Mouse (Mus musculus): ENCODE data around the gene Dnah17. TPM values are rescaled to one million over a fixed set of nuclear protein-coding genes. Genes with fewer than 3 reads are reported as not detected.

Dnah17 gene
- polyA plus RNA-seq, 1 experiment from 2014 or later: 0.09 TPM

DNA sequence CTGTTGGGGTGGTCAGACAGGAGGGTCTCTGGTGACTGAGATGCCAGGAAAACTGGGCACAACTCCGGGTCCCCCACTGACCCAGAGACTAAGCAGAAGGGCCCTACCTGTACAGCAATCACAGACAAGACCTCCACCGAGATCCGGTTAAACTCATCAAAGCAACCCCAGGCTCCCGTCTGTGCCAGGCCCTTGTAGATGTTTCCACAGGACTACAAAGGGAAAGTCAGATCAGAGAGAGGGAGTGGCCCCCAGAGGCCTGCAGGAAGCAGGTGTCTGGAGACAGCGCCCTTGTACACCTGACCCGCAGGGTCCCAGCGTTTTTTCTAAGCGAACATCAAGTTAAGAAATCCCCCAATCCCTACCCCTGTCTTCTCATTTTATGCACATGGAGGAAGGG lies 44.5 kb downstream of the Dnah17 start:
- no peak overlapping the region for H3K4me3 ChIP-seq (ENCODE audit: low read length)
- no peaks in the 10 kb centered on the region for H3K9me3 ChIP-seq (replicated peaks; ENCODE audit: control insufficient read depth, low read length)
- no peak for ATAC-seq (replicated peaks; ENCODE audit: extremely low read depth, insufficient read depth, low FRiP score)
- H3K36me3 ChIP-seq (ENCODE audit: control insufficient read depth, insufficient read depth): no peaks in the 10 kb centered on the region
- 84% methylated on average over 8 of the region's 8 CpGs for WGBS
- H3K9ac ChIP-seq (ENCODE audit: low read length): no peak overlapping the region
- H3K4me2 ChIP-seq (ENCODE audit: low read depth, low read length): no peak overlapping the region
- H3K4me1 ChIP-seq (ENCODE audit: control insufficient read depth, insufficient read depth, low read length): peaks cover 8% of the 10 kb centered on the region; the same call in 1 of the 2 replicates
- H3K27ac ChIP-seq (ENCODE audit: low read length): no peak overlapping the region
- no peaks in the 10 kb centered on the region for H3K27me3 ChIP-seq (ENCODE audit: control insufficient read depth, insufficient read depth, low read length)

DNA sequence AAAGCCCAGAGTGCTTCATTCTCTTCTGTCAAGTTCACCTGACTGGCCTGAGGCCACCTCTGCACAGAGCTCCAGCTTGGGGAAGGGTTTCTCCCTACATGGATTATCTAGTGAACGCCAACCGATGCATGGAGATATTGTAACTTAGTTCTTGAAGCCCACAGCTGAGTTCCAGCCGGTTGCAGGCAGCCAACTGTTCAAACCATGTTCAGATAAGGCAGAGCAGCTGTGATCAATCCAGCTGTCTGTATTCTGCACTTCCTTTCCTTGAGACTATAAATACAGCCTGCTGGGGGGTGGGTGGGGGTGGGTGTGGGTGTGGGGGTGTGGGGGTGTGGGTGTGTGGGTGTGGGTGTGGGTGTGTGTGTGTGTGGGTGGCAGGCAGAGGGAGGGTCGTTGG lies 45.3 kb downstream of the Dnah17 start:
- Histone ChIP-seq H3K4me1 (ENCODE audit: control insufficient read depth, insufficient read depth, low read length) (peaks cover 8% of the 10 kb centered on the region; the same call in 1 of the 2 replicates), H3K4me3 (ENCODE audit: low read length) (no peak overlapping the region), H3K27me3 (ENCODE audit: control insufficient read depth, insufficient read depth, low read length) (no peaks in the 10 kb centered on the region), H3K36me3 (ENCODE audit: control insufficient read depth, insufficient read depth) (no peaks in the 10 kb centered on the region), H3K9me3 (replicated peaks; ENCODE audit: control insufficient read depth, low read length) (no peaks in the 10 kb centered on the region), H3K9ac (ENCODE audit: low read length) (no peak overlapping the region), H3K27ac (ENCODE audit: low read length) (no peak overlapping the region), H3K4me2 (ENCODE audit: low read depth, low read length) (no peak overlapping the region)
- no peak for ATAC-seq (replicated peaks; ENCODE audit: extremely low read depth, insufficient read depth, low FRiP score)
- WGBS: 32% methylated on average over 4 of the region's 4 CpGs

DNA sequence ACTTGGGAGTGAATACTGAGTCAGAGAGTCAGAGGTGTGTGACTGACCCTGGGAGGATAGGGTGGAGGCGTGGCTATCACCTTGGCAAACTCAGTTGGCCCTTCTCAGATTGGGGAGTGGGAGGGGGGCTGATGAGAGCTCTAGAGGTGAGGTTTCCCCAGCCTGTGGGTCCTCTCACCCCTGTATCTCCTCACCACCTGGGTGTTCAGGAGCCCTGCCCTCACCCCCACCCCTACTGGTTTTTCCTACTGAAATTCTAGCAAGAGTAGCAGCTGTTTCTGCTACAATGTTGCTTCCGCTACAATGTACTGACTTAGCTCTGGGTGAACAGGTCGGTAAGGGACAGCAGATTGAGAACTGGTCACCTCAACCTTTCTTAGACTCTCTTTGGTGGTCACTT lies 46.2 kb downstream of the Dnah17 start:
- H3K4me1 ChIP-seq (ENCODE audit: control insufficient read depth, insufficient read depth, low read length): peaks cover 8% of the 10 kb centered on the region; the same call in 1 of the 2 replicates
- H3K36me3 ChIP-seq (ENCODE audit: control insufficient read depth, insufficient read depth): no peaks in the 10 kb centered on the region
- H3K27me3 ChIP-seq (ENCODE audit: control insufficient read depth, insufficient read depth, low read length): no peaks in the 10 kb centered on the region
- H3K4me2 ChIP-seq (ENCODE audit: low read depth, low read length): no peak overlapping the region
- H3K27ac ChIP-seq (ENCODE audit: low read length): no peak overlapping the region
- H3K9ac ChIP-seq (ENCODE audit: low read length): no peak overlapping the region
- H3K4me3 ChIP-seq (ENCODE audit: low read length): no peak overlapping the region
- WGBS: 61% methylated on average over 3 of the region's 3 CpGs
- H3K9me3 ChIP-seq (replicated peaks; ENCODE audit: control insufficient read depth, low read length): no peaks in the 10 kb centered on the region
- no peak for ATAC-seq (replicated peaks; ENCODE audit: extremely low read depth, insufficient read depth, low FRiP score)

DNA sequence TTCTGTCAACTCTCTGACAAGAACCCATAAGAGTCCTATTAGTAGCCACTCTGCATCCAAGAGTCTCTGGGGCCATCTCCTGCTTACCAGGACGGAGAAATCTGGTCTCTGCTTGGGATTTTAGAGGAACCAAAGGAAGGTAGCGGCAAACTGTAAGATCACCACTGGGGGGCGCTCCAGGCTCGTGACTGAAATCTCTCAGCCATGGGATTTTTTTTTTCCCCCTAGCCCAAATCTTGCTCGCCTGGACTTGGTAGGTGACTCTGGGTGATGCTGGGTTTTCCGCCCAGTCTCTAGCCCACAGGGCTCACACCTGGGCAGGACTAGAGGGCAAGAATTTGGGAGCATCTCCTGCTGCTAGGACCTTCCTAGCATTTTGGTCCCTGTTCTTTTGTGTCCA lies 46.6 kb downstream of the Dnah17 start:
- no peaks in the 10 kb centered on the region for H3K9me3 ChIP-seq (replicated peaks; ENCODE audit: control insufficient read depth, low read length)
- H3K27me3 ChIP-seq (ENCODE audit: control insufficient read depth, insufficient read depth, low read length): no peaks in the 10 kb centered on the region
- no peak overlapping the region for H3K9ac ChIP-seq (ENCODE audit: low read length)
- H3K27ac ChIP-seq (ENCODE audit: low read length): no peak overlapping the region
- WGBS: 9% methylated on average over 6 of the region's 6 CpGs
- H3K4me1 ChIP-seq (ENCODE audit: control insufficient read depth, insufficient read depth, low read length): peaks cover 8% of the 10 kb centered on the region; the same call in 1 of the 2 replicates
- H3K4me3 ChIP-seq (ENCODE audit: low read length): no peak overlapping the region
- no peak for ATAC-seq (replicated peaks; ENCODE audit: extremely low read depth, insufficient read depth, low FRiP score)
- no peak overlapping the region for H3K4me2 ChIP-seq (ENCODE audit: low read depth, low read length)
- no peaks in the 10 kb centered on the region for H3K36me3 ChIP-seq (ENCODE audit: control insufficient read depth, insufficient read depth)

DNA sequence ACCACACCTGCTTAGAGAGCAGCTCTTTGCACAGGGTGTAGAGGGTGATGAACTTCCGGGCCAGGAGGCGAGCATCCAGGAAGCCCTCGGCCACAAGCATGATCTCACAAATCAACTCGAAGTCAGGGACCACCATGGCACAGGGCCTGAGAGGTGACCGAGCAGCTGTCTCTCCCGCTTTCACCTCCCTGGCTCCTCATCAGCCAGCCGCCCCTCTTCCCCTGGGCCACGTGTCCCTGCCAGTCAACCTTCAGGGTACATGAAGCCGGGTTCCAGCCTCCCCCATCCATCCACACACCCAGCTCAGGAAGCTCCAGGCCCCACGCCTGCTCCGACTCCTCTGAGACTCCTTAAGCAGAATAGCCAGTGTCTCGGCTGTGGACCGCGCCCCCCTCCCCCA lies 48.1 kb downstream of the Dnah17 start:
- no peak for ATAC-seq (replicated peaks; ENCODE audit: extremely low read depth, insufficient read depth, low FRiP score)
- H3K9ac ChIP-seq (ENCODE audit: low read length): no peak overlapping the region
- no peak overlapping the region for H3K4me3 ChIP-seq (ENCODE audit: low read length)
- H3K4me1 ChIP-seq (ENCODE audit: control insufficient read depth, insufficient read depth, low read length): peaks cover 8% of the 10 kb centered on the region; the same call in 1 of the 2 replicates
- H3K27ac ChIP-seq (ENCODE audit: low read length): no peak overlapping the region
- no peaks in the 10 kb centered on the region for H3K27me3 ChIP-seq (ENCODE audit: control insufficient read depth, insufficient read depth, low read length)
- no peak overlapping the region for H3K4me2 ChIP-seq (ENCODE audit: low read depth, low read length)
- no peaks in the 10 kb centered on the region for H3K36me3 ChIP-seq (ENCODE audit: control insufficient read depth, insufficient read depth)
- no peaks in the 10 kb centered on the region for H3K9me3 ChIP-seq (replicated peaks; ENCODE audit: control insufficient read depth, low read length)
- 75% methylated on average over 14 of the region's 14 CpGs for WGBS

DNA sequence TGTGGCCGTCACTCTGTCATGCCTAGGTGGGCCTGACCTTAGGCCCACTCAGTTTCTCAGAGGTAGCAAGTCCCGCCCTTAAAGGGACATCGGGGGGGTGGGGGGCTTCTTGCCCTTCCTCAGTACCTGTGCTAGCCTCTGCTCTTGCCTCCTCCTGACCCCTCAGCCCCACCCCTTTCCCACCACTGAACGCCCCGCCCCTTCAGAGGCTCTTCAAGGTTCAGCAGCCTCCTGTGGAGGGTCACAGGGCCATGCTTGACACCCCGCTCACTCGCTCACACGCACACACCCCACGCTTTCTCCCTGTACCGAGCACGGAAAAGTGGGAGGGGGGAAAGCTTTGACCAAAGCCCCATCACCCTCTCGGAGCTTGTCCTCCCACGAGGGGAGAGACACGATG lies 50.7 kb downstream of the Dnah17 start:
- no peaks in the 10 kb centered on the region for H3K27me3 ChIP-seq (ENCODE audit: control insufficient read depth, insufficient read depth, low read length)
- no peak overlapping the region for H3K9ac ChIP-seq (ENCODE audit: low read length)
- no peak for ATAC-seq (replicated peaks; ENCODE audit: extremely low read depth, insufficient read depth, low FRiP score)
- no peak overlapping the region for H3K27ac ChIP-seq (ENCODE audit: low read length)
- no peak overlapping the region for H3K4me2 ChIP-seq (ENCODE audit: low read depth, low read length)
- 81% methylated on average over 14 of the region's 14 CpGs for WGBS
- H3K4me3 ChIP-seq (ENCODE audit: low read length): no peak overlapping the region
- H3K4me1 ChIP-seq (ENCODE audit: control insufficient read depth, insufficient read depth, low read length): peaks cover 6% of the 10 kb centered on the region
- no peaks in the 10 kb centered on the region for H3K9me3 ChIP-seq (replicated peaks; ENCODE audit: control insufficient read depth, low read length)
- H3K36me3 ChIP-seq (ENCODE audit: control insufficient read depth, insufficient read depth): no peaks in the 10 kb centered on the region

DNA sequence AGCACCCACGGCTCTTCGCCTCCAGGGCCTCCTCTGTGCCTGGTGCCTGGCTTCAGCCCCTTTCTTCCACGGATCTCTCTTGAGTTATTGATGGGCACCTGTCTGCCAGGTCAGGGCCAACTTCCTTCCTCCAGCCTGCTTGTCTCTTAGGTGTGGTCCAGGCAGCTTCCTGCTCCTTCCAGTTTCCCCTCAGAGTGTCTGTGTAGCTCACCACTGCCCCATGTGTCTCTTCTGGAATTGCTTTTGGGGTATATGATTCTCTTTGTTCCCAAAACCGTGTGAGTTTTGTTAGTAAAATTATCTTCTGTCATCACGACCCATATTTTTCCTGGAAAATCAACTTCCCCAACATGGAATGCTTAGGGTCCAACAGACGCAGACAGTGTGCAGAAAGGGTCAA lies 53.5 kb downstream of the Dnah17 start:
- no peak for ATAC-seq (replicated peaks; ENCODE audit: extremely low read depth, insufficient read depth, low FRiP score)
- Histone ChIP-seq H3K9ac (ENCODE audit: low read length) (no peak overlapping the region), H3K4me3 (ENCODE audit: low read length) (no peak overlapping the region), H3K4me1 (ENCODE audit: control insufficient read depth, insufficient read depth, low read length) (peaks cover 5% of the 10 kb centered on the region; the same call in 1 of the 2 replicates), H3K9me3 (replicated peaks; ENCODE audit: control insufficient read depth, low read length) (no peaks in the 10 kb centered on the region), H3K27me3 (ENCODE audit: control insufficient read depth, insufficient read depth, low read length) (no peaks in the 10 kb centered on the region), H3K36me3 (ENCODE audit: control insufficient read depth, insufficient read depth) (no peaks in the 10 kb centered on the region), H3K4me2 (ENCODE audit: low read depth, low read length) (no peak overlapping the region), H3K27ac (ENCODE audit: low read length) (no peak overlapping the region)
- WGBS: 66% methylated on average over 6 of the region's 6 CpGs

DNA sequence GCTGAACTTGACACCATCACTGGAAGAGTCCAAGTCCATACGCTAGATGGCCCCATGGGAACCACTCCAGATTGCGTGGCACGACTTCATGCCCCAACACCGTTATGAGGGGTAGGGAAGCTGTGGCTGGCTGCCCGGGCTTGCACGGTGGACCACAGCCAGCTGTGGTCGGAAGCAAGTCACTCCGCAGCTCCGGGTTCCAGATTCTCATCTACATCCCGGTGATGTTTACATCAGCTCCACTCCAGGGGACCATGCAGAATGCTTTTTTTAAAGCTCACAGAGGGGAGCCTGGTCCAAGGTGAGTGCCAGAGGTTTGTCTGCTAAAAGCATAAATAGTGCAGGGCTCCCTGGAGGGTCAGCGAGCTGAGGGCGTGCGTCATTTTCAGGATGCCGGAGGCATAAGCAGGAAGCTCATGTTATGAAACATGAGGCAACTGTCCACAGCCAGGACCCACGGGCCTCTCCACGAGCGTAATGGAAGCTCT lies 55.4 kb downstream of the Dnah17 start:
- 56% methylated on average over 17 of the region's 17 CpGs for WGBS
- no peak overlapping the region for H3K4me2 ChIP-seq (ENCODE audit: low read depth, low read length)
- ATAC-seq (replicated peaks; ENCODE audit: extremely low read depth, insufficient read depth, low FRiP score): no peak
- no peak overlapping the region for H3K9ac ChIP-seq (ENCODE audit: low read length)
- H3K9me3 ChIP-seq (replicated peaks; ENCODE audit: control insufficient read depth, low read length): no peaks in the 10 kb centered on the region
- H3K27ac ChIP-seq (ENCODE audit: low read length): no peak overlapping the region
- H3K36me3 ChIP-seq (ENCODE audit: control insufficient read depth, insufficient read depth): no peaks in the 10 kb centered on the region
- H3K4me3 ChIP-seq (ENCODE audit: low read length): no peak overlapping the region
- peaks cover 10% of the 10 kb centered on the region for H3K4me1 ChIP-seq (ENCODE audit: control insufficient read depth, insufficient read depth, low read length)
- no peaks in the 10 kb centered on the region for H3K27me3 ChIP-seq (ENCODE audit: control insufficient read depth, insufficient read depth, low read length)

DNA sequence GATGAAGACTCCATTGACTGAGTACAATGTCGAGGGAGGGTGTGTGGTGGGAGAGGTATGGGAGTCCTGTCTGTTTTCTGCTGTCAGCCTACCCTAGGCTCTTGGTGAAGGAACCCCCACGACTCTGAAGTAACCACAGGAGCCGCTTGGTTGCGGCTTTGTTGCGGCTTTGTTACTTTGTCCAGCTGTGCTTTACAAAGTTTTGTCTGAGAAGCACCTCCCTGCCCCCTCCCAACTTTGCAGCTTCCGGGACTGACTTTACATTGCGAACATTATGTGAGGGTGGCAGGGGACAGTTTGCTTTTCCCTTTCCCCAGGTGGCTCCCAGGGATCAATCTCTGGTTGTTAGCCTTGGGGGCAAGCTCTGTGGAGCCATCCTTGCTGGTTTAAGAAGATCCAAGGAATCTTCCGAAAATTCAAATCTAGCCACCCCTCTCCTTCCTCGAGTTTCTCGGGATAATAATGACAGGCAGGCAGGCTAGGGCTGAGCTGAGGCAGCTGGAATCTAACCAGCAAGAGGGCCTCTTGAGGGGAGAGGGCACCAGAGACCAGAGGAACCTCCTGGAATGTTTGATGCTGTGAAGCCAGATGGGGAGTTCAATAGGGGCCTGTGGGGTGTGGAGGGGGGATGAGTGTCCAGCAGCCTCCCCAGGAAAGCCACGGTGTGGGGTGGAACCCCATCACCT lies 59.1 kb downstream of the Dnah17 start:
- H3K9me3 ChIP-seq (replicated peaks; ENCODE audit: control insufficient read depth, low read length): no peaks in the 10 kb centered on the region
- no peak overlapping the region for H3K4me2 ChIP-seq (ENCODE audit: low read depth, low read length)
- H3K27ac ChIP-seq (ENCODE audit: low read length): no peak overlapping the region
- no peaks in the 10 kb centered on the region for H3K36me3 ChIP-seq (ENCODE audit: control insufficient read depth, insufficient read depth)
- H3K4me3 ChIP-seq (ENCODE audit: low read length): no peak overlapping the region
- 52% methylated on average over 11 of the region's 11 CpGs for WGBS
- H3K27me3 ChIP-seq (ENCODE audit: control insufficient read depth, insufficient read depth, low read length): no peaks in the 10 kb centered on the region
- peaks cover 10% of the 10 kb centered on the region for H3K4me1 ChIP-seq (ENCODE audit: control insufficient read depth, insufficient read depth, low read length)
- no peak for ATAC-seq (replicated peaks; ENCODE audit: extremely low read depth, insufficient read depth, low FRiP score)
- no peak overlapping the region; the same call in 1 of the 2 replicates for H3K9ac ChIP-seq (ENCODE audit: low read length)
